Mouse (Mus musculus): ENCODE results near the gene Cd101. TPM values are rescaled to one million over a fixed set of nuclear protein-coding genes. Genes with fewer than 3 reads are reported as not detected.

Gene Cd101
- 0.17 TPM in 1 of 2 replicates, not detected in the other for polyA plus RNA-seq (2015; fragmentation: Nextera tagmentation; extraction: Ambion mirVana)

- 81% methylated on average over 4 of the region's 4 CpGs for WGBS
- Histone ChIP-seq H3K27me3 (no peaks in the 10 kb centered on the region), H3K36me3 (no peaks in the 10 kb centered on the region), H3K27ac (no peak within 1 kb of the TSS), H3K9me3 (no peaks in the 10 kb centered on the region), H3K4me3 (no peak within 1 kb of the TSS), H3K4me2 (no peak within 1 kb of the TSS), H3K9ac (no peak within 1 kb of the TSS), H3K4me1 (peaks cover 14% of the 10 kb centered on the region; the same call in 1 of the 2 replicates)
- ATAC-seq (ENCODE audit: borderline replicate concordance, extremely low read depth, low FRiP score, low TSS enrichment) = no peak
These were observed at the start of gene Cd101 for GRCm38 (mm10) chr3:101029339-101029738. Gene Cd101, minus strand, starts transcription at chr3:101029556.

- peak; percentile 47 for ATAC-seq (ENCODE audit: borderline replicate concordance, extremely low read depth, low FRiP score, low TSS enrichment)
- Histone ChIP-seq H3K36me3 (0 out of 2 replicates have a peak, but pooled peaks cover 13% of the 10 kb centered on the region), H3K9ac (no peak overlapping the region), H3K4me1 (peaks cover 27% of the 10 kb centered on the region), H3K4me2 (no peak overlapping the region), H3K27ac (no peak overlapping the region), H3K27me3 (no peaks in the 10 kb centered on the region), H3K4me3 (no peak overlapping the region), H3K9me3 (no peaks in the 10 kb centered on the region)
- WGBS = 53% methylated on average over 1 of the region's 1 CpGs
These were observed 49.0 kb upstream of the Cd101 start for GRCm38 (mm10) chr3:101078344-101078743.

- no peaks in the 10 kb centered on the region for H3K9me3 ChIP-seq
- WGBS = 84% methylated on average over 6 of the region's 6 CpGs
- H3K27ac ChIP-seq = no peak overlapping the region
- no peak overlapping the region for H3K4me3 ChIP-seq
- no peaks in the 10 kb centered on the region for H3K27me3 ChIP-seq
- H3K9ac ChIP-seq = no peak overlapping the region
- H3K4me1 ChIP-seq = peaks cover 33% of the 10 kb centered on the region
- H3K4me2 ChIP-seq = no peak overlapping the region
- 0 out of 2 replicates have a peak, but pooled peaks cover 13% of the 10 kb centered on the region for H3K36me3 ChIP-seq
- no peak for ATAC-seq (ENCODE audit: borderline replicate concordance, extremely low read depth, low FRiP score, low TSS enrichment)
These were observed 48.3 kb upstream of the Cd101 start for GRCm38 (mm10) chr3:101077710-101078100.

GRCm38 (mm10) chr3:101076966-101077709, 47.8 kb upstream of the Cd101 start:
- 94% methylated on average over 25 of the region's 25 CpGs for whole genome bisulfite sequencing

GRCm38 (mm10) chr3:101075866-101076265, 46.5 kb upstream of the Cd101 start:
- H3K4me1 ChIP-seq = peaks cover 45% of the 10 kb centered on the region
- H3K4me3 ChIP-seq = no peak overlapping the region
- 0 out of 2 replicates have a peak, but pooled peaks cover 13% of the 10 kb centered on the region for H3K36me3 ChIP-seq
- no peak for ATAC-seq (ENCODE audit: borderline replicate concordance, extremely low read depth, low FRiP score, low TSS enrichment)
- no peak overlapping the region for H3K9ac ChIP-seq
- H3K27ac ChIP-seq = no peak overlapping the region
- WGBS = 51% methylated on average over 3 of the region's 3 CpGs
- H3K9me3 ChIP-seq = no peaks in the 10 kb centered on the region
- H3K27me3 ChIP-seq = no peaks in the 10 kb centered on the region
- no peak overlapping the region for H3K4me2 ChIP-seq

More at GRCm38 (mm10) chr3:101076966-101077709, 47.8 kb upstream of the Cd101 start:
- Histone ChIP-seq H3K4me2 (no peak overlapping the region), H3K9me3 (no peaks in the 10 kb centered on the region), H3K36me3 (0 out of 2 replicates have a peak, but pooled peaks cover 13% of the 10 kb centered on the region), H3K4me1 (peaks cover 34% of the 10 kb centered on the region), H3K9ac (no peak overlapping the region), H3K27ac (no peak overlapping the region), H3K4me3 (no peak overlapping the region), H3K27me3 (no peaks in the 10 kb centered on the region)
- no peak for ATAC-seq (ENCODE audit: borderline replicate concordance, extremely low read depth, low FRiP score, low TSS enrichment)

- peaks cover 61% of the 10 kb centered on the region for H3K4me1 ChIP-seq
- WGBS = 79% methylated on average over 9 of the region's 9 CpGs
- H3K4me2 ChIP-seq = no peak overlapping the region
- no peak overlapping the region for H3K4me3 ChIP-seq
- H3K27me3 ChIP-seq = no peaks in the 10 kb centered on the region
- 0 out of 2 replicates have a peak, but pooled peaks cover 8% of the 10 kb centered on the region for H3K36me3 ChIP-seq
- H3K27ac ChIP-seq = no peak overlapping the region
- no peaks in the 10 kb centered on the region for H3K9me3 ChIP-seq
- no peak for ATAC-seq (ENCODE audit: borderline replicate concordance, extremely low read depth, low FRiP score, low TSS enrichment)
- no peak overlapping the region for H3K9ac ChIP-seq
These were observed 44.0 kb upstream of the Cd101 start for GRCm38 (mm10) chr3:101073384-101073783.

GRCm38 (mm10) chr3:101072506-101073215, 43.3 kb upstream of the Cd101 start:
- Histone ChIP-seq H3K4me2 (no peak overlapping the region), H3K27ac (peak overlapping the region; percentile 66), H3K4me1 (peaks cover 54% of the 10 kb centered on the region)

GRCm38 (mm10) chr3:101071576-101071975, 42.2 kb upstream of the Cd101 start:
- 0 out of 2 replicates have a peak, but pooled peaks cover under 1% of the 10 kb centered on the region for H3K36me3 ChIP-seq
- H3K9me3 ChIP-seq = no peaks in the 10 kb centered on the region
- peaks cover 50% of the 10 kb centered on the region for H3K4me1 ChIP-seq
- H3K4me3 ChIP-seq = no peak overlapping the region
- H3K27me3 ChIP-seq = no peaks in the 10 kb centered on the region
- H3K4me2 ChIP-seq = no peak overlapping the region
- no peak for ATAC-seq (ENCODE audit: borderline replicate concordance, extremely low read depth, low FRiP score, low TSS enrichment)
- no peak overlapping the region for H3K9ac ChIP-seq
- H3K27ac ChIP-seq = peak overlapping the region; percentile 33; the same call in 1 of the 2 replicates

More at GRCm38 (mm10) chr3:101072506-101073215, 43.3 kb upstream of the Cd101 start:
- no peaks in the 10 kb centered on the region for H3K27me3 ChIP-seq
- H3K4me3 ChIP-seq = no peak overlapping the region
- H3K9ac ChIP-seq = 0 out of 2 replicates have a peak overlapping the region, but pooled peaks have one; percentile 4
- WGBS = 78% methylated on average over 15 of the region's 15 CpGs
- ATAC-seq (ENCODE audit: borderline replicate concordance, extremely low read depth, low FRiP score, low TSS enrichment) = peak; percentile 27; the same call in 1 of the 2 replicates
- 0 out of 2 replicates have a peak, but pooled peaks cover 8% of the 10 kb centered on the region for H3K36me3 ChIP-seq
- H3K9me3 ChIP-seq = no peaks in the 10 kb centered on the region

- Histone ChIP-seq H3K27me3 (no peaks in the 10 kb centered on the region), H3K9ac (no peak overlapping the region), H3K4me3 (no peak overlapping the region), H3K9me3 (no peaks in the 10 kb centered on the region), H3K4me1 (peaks cover 47% of the 10 kb centered on the region), H3K27ac (peak overlapping the region; percentile 62; the same call in 1 of the 2 replicates), H3K4me2 (no peak overlapping the region), H3K36me3 (no peaks in the 10 kb centered on the region)
- WGBS = 50% methylated on average over 6 of the region's 6 CpGs
- ATAC-seq (ENCODE audit: borderline replicate concordance, extremely low read depth, low FRiP score, low TSS enrichment) = peak; percentile 41; the same call in 1 of the 2 replicates
These were observed 41.5 kb upstream of the Cd101 start for GRCm38 (mm10) chr3:101070796-101071235.

- Histone ChIP-seq H3K4me3 (no peak overlapping the region), H3K4me1 (peaks cover 47% of the 10 kb centered on the region), H3K27me3 (no peaks in the 10 kb centered on the region), H3K27ac (peak overlapping the region; percentile 62; the same call in 1 of the 2 replicates), H3K4me2 (no peak overlapping the region), H3K9ac (no peak overlapping the region), H3K9me3 (no peaks in the 10 kb centered on the region), H3K36me3 (no peaks in the 10 kb centered on the region)
- WGBS = 54% methylated on average over 10 of the region's 10 CpGs
- peak; percentile 76 for ATAC-seq (ENCODE audit: borderline replicate concordance, extremely low read depth, low FRiP score, low TSS enrichment)
These were observed 41.0 kb upstream of the Cd101 start for GRCm38 (mm10) chr3:101070230-101070795.

- Histone ChIP-seq H3K4me2 (no peak overlapping the region), H3K4me1 (peaks cover 42% of the 10 kb centered on the region), H3K36me3 (no peaks in the 10 kb centered on the region), H3K9ac (no peak overlapping the region), H3K27me3 (no peaks in the 10 kb centered on the region), H3K4me3 (no peak overlapping the region), H3K27ac (no peak overlapping the region), H3K9me3 (no peaks in the 10 kb centered on the region)
- ATAC-seq (ENCODE audit: borderline replicate concordance, extremely low read depth, low FRiP score, low TSS enrichment) = no peak
- 70% methylated on average over 5 of the region's 5 CpGs for WGBS
These were observed 39.3 kb upstream of the Cd101 start for GRCm38 (mm10) chr3:101068701-101069100.

Measured in lung, embryonic 15.5 days (tissue).